Mouse (Mus musculus): ENCODE data around the gene Afap1l2. TPM values are rescaled to one million over a fixed set of nuclear protein-coding genes. Genes with fewer than 3 reads are reported as not detected.

Gene Afap1l2
- total RNA-seq, 1 experiment from 2014 or later: not detected

Other genes with a start within 250 kb of the Afap1l2 start
- gene Ccdc186, start 186.0 kb downstream of the Afap1l2 start, total RNA-seq (2017): 48.5 to 64.0 TPM (median 63.6 TPM) in 3 replicates
- 0.19 TPM in 1 of 3 replicates, not detected in the others for gene Tdrd1, start 182.0 kb downstream of the Afap1l2 start, total RNA-seq (2017)
- not detected in 3 replicates for gene Vwa2, start 134.0 kb downstream of the Afap1l2 start, total RNA-seq (2017)